Mouse (Mus musculus) cerebral cortex, adult 2 months (tissue): Measurements from ENCODE around the gene Kmt5c.

Experiments
- WGBS: fragments of 180-500 bp; shearing (Covaris S2); methylation state at CpG from one replicate; pipeline ENCODE4 v1.1.7; 2018; 5-methylcytosine and 5-hydroxymethylcytosine counted together

The Kmt5c gene

GRCm38 (mm10) chr7:4739544-4740275 is at the start of gene Kmt5c:
Kmt5c (plus strand) TSS chr7:4740115.
- under 1% methylated on average over 42 of the region's 44 CpGs for WGBS

GRCm38 (mm10) chr7:4690387-4690786 is 49.5 kb upstream of the Kmt5c start, which contains the start of gene Brsk1:
Brsk1 (plus strand) TSS chr7:4690604.
- WGBS: 1% methylated on average over 14 of the region's 18 CpGs

GRCm38 (mm10) chr7:4690951-4691653 is 48.8 kb upstream of the Kmt5c start:
- 5% methylated on average over 35 of the region's 35 CpGs for WGBS

GRCm38 (mm10) chr7:4693004-4693403 is 46.9 kb upstream of the Kmt5c start:
- 86% methylated on average over 6 of the region's 6 CpGs for WGBS

GRCm38 (mm10) chr7:4702334-4702733 is 37.6 kb upstream of the Kmt5c start:
- WGBS: 41% methylated on average over 8 of the region's 8 CpGs

- 90% methylated on average over 7 of the region's 7 CpGs for WGBS
Measured at GRCm38 (mm10) chr7:4703195-4703594, 36.7 kb upstream of the Kmt5c start.

- WGBS: 41% methylated on average over 18 of the region's 18 CpGs
Measured at GRCm38 (mm10) chr7:4705098-4705497, 34.8 kb upstream of the Kmt5c start.

GRCm38 (mm10) chr7:4712594-4712993 is 27.3 kb upstream of the Kmt5c start:
- 88% methylated on average over 3 of the region's 3 CpGs for WGBS

- WGBS: 61% methylated on average over 6 of the region's 6 CpGs
Measured at GRCm38 (mm10) chr7:4716955-4717354, 23.0 kb upstream of the Kmt5c start.

- WGBS: 89% methylated on average over 3 of the region's 3 CpGs
Measured at GRCm38 (mm10) chr7:4719276-4719675, 20.6 kb upstream of the Kmt5c start.

- WGBS: 31% methylated on average over 12 of the region's 12 CpGs
Measured at GRCm38 (mm10) chr7:4723508-4723907, 16.4 kb upstream of the Kmt5c start.

- WGBS: 75% methylated on average over 3 of the region's 3 CpGs
Measured at GRCm38 (mm10) chr7:4724359-4724758, 15.6 kb upstream of the Kmt5c start.

- WGBS: 82% methylated on average over 7 of the region's 7 CpGs
Measured at GRCm38 (mm10) chr7:4725169-4725568, 14.7 kb upstream of the Kmt5c start, which contains the start of gene Tmem150b. Tmem150b (minus strand) TSS chr7:4725249.

GRCm38 (mm10) chr7:4731090-4731489 is 8.8 kb upstream of the Kmt5c start:
- WGBS: 90% methylated on average over 5 of the region's 5 CpGs

GRCm38 (mm10) chr7:4732968-4733392 is 6.9 kb upstream of the Kmt5c start:
- whole genome bisulfite sequencing: 69% methylated on average over 6 of the region's 6 CpGs

- 28% methylated on average over 10 of the region's 10 CpGs for WGBS
Measured at GRCm38 (mm10) chr7:4739041-4739543, 823 bp upstream of the Kmt5c start.

GRCm38 (mm10) chr7:4740309-4740727 is 403 bp downstream of the Kmt5c start:
- 1% methylated on average over 14 of the region's 14 CpGs for WGBS

- 12% methylated on average over 4 of the region's 4 CpGs for WGBS
Measured at GRCm38 (mm10) chr7:4741151-4741550, 1.2 kb downstream of the Kmt5c start.

- WGBS: 85% methylated on average over 21 of the region's 21 CpGs
Measured at GRCm38 (mm10) chr7:4741672-4742481, 2.0 kb downstream of the Kmt5c start.

- WGBS: 88% methylated on average over 6 of the region's 6 CpGs
Measured at GRCm38 (mm10) chr7:4742482-4742819, 2.5 kb downstream of the Kmt5c start.

- WGBS: 74% methylated on average over 2 of the region's 2 CpGs
Measured at GRCm38 (mm10) chr7:4743354-4743753, 3.4 kb downstream of the Kmt5c start.

GRCm38 (mm10) chr7:4744886-4745285 is 5.0 kb downstream of the Kmt5c start:
- WGBS: 98% methylated on average over 6 of the region's 6 CpGs
